Mouse (Mus musculus) CH12.LX (cell line): Measurements from ENCODE around the gene Sgms1.

Source experiments
- CTCF ChIP-seq, 2 experiments: IDR thresholded peaks in 1 of 2; conservative IDR thresholded peaks in 1 of 2; 2 replicates each; pipeline ENCODE4 v1.5.1; 2011 to 2012; ENCODE audit warnings: low read depth in 2 of 2, low read length in 2 of 2, improper control_type of control experiment in 1 of 2, inconsistent platforms in 1 of 2, mild to moderate bottlenecking in 1 of 2, moderate library complexity in 1 of 2
- ELF1 ChIP-seq: IDR thresholded peaks from 2 replicates; pipeline ENCODE4 v1.6.1; 2014; ENCODE audit warnings: low read depth, mild to moderate bottlenecking, inconsistent platforms, low read length, improper control_type of control experiment
- JUND ChIP-seq: conservative IDR thresholded peaks from 2 replicates; pipeline ENCODE4 v1.6.1; 2011; ENCODE audit warnings: low read depth, low read length, improper control_type of control experiment
- MAX ChIP-seq: IDR thresholded peaks from 2 replicates; pipeline ENCODE4 v1.6.1; 2011; ENCODE audit warnings: low read length, improper control_type of control experiment
- PAX5 ChIP-seq: IDR thresholded peaks from 2 replicates; pipeline ENCODE4 v1.6.1; 2012; ENCODE audit warnings: low read length, inconsistent platforms, mixed read lengths
- TCF12 ChIP-seq: IDR thresholded peaks from 2 replicates; pipeline ENCODE4 v1.6.1; 2014; ENCODE audit warnings: low read depth, mild to moderate bottlenecking, inconsistent platforms, low read length, improper control_type of control experiment
- ZC3H11A ChIP-seq: IDR thresholded peaks from 2 replicates; pipeline ENCODE4 v1.6.1; 2012; ENCODE audit warnings: low read depth, mild to moderate bottlenecking, inconsistent platforms, low read length, improper control_type of control experiment

DNA sequence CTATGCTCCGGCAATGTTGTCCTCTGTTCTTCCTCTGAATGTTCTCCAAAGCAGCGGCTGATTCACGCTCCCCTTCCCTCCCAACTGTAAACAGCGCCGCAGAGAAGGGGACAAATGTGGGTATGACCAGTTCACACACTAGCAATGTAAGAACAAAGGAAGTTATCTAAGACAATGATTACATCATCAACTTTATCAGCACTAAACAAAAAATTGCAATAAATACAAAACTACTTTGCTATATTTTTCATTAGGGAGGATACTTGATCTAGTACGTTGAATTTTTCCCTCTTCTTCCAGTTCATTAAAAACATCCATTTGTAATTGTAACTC, 119.7 kb downstream of the Sgms1 start:
- TF ChIP-seq ZC3H11A = no peak
- TF ChIP-seq JUND = no peak
- TF ChIP-seq CTCF (conservative IDR thresholded peaks at IDR 0.05 in 1 of 2, IDR thresholded peaks at IDR 0.05 in 1 of 2; ENCODE audit: low read depth in 2 of 2, low read length in 2 of 2) = no peak
- TF ChIP-seq MAX = no peak
- TF ChIP-seq PAX5 = no peak
- TF ChIP-seq TCF12 = no peak
- TF ChIP-seq ELF1 = no peak
